Comparison of ENCODE assay signal across 28 mouse cellular contexts in the genomic region with DNA sequence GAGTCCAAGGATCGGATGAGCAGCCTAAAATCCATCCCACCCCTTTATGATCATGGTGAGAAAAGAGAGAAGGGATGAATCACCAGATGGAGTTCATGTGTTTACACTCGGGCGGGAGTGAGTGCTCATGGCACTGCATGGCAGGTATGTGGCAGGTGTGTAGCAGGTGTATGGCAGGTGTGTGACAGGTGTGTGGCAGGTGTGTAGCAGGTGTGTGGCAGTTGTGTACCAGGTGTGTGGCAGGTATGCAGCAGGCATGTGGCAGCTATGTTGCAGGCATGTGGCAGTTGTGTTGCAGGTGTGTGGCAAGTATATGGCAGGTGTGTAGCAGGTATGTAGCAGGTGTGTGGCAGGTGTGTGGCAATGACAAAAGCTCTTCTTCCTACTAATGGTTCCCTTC.
"Had no signal": no experiment of that assay in that cellular context is flagged by ENCODE, and none has a peak within 500 bp of the region (broad histone marks: within the 10 kb centered on the region; RNA-seq: fewer than 3 reads in every experiment).

No protein-coding gene starts in this region.

- ATAC-seq: liver, embryonic 12.5 days; liver, postnatal 0 days; lung, postnatal 0 days; midbrain, embryonic 13.5 days; midbrain, embryonic 15.5 days; midbrain, embryonic 16.5 days had no signal

- H3K4me2 ChIP-seq: limb, embryonic 12.5 days; limb, embryonic 13.5 days; limb, embryonic 15.5 days; liver, embryonic 11.5 days; liver, embryonic 12.5 days; liver, embryonic 13.5 days; liver, embryonic 15.5 days; lung, embryonic 14.5 days; lung, embryonic 15.5 days; midbrain, embryonic 11.5 days; midbrain, embryonic 12.5 days; midbrain, embryonic 13.5 days; midbrain, embryonic 15.5 days had no signal

- H3K4me3 ChIP-seq: left cerebral cortex, adult 2 months; limb, embryonic 10.5 days; limb, embryonic 12.5 days; limb, embryonic 13.5 days; limb, embryonic 15.5 days; liver, embryonic 12.5 days; liver, embryonic 13.5 days; liver, embryonic 15.5 days; lung, embryonic 15.5 days; midbrain, embryonic 10.5 days; midbrain, embryonic 12.5 days; midbrain, embryonic 13.5 days; midbrain, embryonic 15.5 days had no signal

- H3K4me1 ChIP-seq: limb, embryonic 10.5 days; limb, embryonic 13.5 days; limb, embryonic 15.5 days; liver, embryonic 12.5 days; liver, embryonic 13.5 days; liver, embryonic 15.5 days; midbrain, embryonic 10.5 days; midbrain, embryonic 12.5 days; midbrain, embryonic 13.5 days; midbrain, embryonic 15.5 days had no signal

- H3K9me3 ChIP-seq: limb, embryonic 10.5 days; limb, embryonic 12.5 days; limb, embryonic 13.5 days; limb, embryonic 15.5 days; liver, embryonic 12.5 days; liver, embryonic 13.5 days; liver, embryonic 15.5 days; lung, embryonic 15.5 days; midbrain, embryonic 10.5 days; midbrain, embryonic 12.5 days; midbrain, embryonic 13.5 days; midbrain, embryonic 15.5 days had no signal

- H3K36me3 ChIP-seq: limb, embryonic 10.5 days; limb, embryonic 12.5 days; limb, embryonic 13.5 days; limb, embryonic 15.5 days; liver, embryonic 12.5 days; liver, embryonic 13.5 days; liver, embryonic 15.5 days; lung, embryonic 15.5 days; midbrain, embryonic 10.5 days; midbrain, embryonic 12.5 days; midbrain, embryonic 13.5 days; midbrain, embryonic 15.5 days had no signal

- H3K27me3 ChIP-seq: limb, embryonic 12.5 days; limb, embryonic 13.5 days; limb, embryonic 15.5 days; liver, embryonic 12.5 days; liver, embryonic 13.5 days; liver, embryonic 15.5 days; lung, embryonic 15.5 days; midbrain, embryonic 12.5 days; midbrain, embryonic 13.5 days; midbrain, embryonic 15.5 days had no signal

- DNase-seq: left cerebral cortex, postnatal 4 days; liver; liver, embryonic 13.5 days; liver, postnatal 0 days; lung, adult 18-20 months; lung, adult 2 months; lung, embryonic 14.5 days; lung, postnatal 10 days; lung, postnatal 14 days; lung, postnatal 36 days; lung, postnatal 4 days; midbrain, embryonic 14.5 days had no signal
